Mouse (Mus musculus): ENCODE measurements around the gene Pfdn4. TPM values are rescaled to one million over a fixed set of nuclear protein-coding genes. Genes with fewer than 3 reads are reported as not detected.

Pfdn4 gene
- polyA plus RNA-seq, 1 experiment from 2014 or later: 68.8 TPM

GRCm38 (mm10) chr2:170564995-170565394 is 68.8 kb downstream of the Pfdn4 start:
- no peak for ATAC-seq (ENCODE audit: insufficient read depth, low FRiP score, low read depth)

More at GRCm38 (mm10) chr2:170564995-170565394, 68.8 kb downstream of the Pfdn4 start:
- no peaks in the 10 kb centered on the region for H3K36me3 ChIP-seq
- H3K4me2 ChIP-seq: no peak overlapping the region
- no peaks in the 10 kb centered on the region for H3K9me3 ChIP-seq
- H3K4me1 ChIP-seq: no peaks in the 10 kb centered on the region
- no peak overlapping the region for H3K4me3 ChIP-seq (replicated peaks)
- H3K9ac ChIP-seq: no peak overlapping the region
- H3K27me3 ChIP-seq (replicated peaks): no peaks in the 10 kb centered on the region
- H3K27ac ChIP-seq: no peak overlapping the region
- WGBS: 83% methylated on average over 8 of the region's 8 CpGs

Other genes with a start within 250 kb of the Pfdn4 start
- gene Bcas1, start 68.6 kb upstream of the Pfdn4 start, polyA plus RNA-seq (2015; fragmentation: Nextera tagmentation; extraction: Ambion mirVana): 3.0 and 4.5 TPM in 2 replicates
- not detected in 2 replicates for gene Cyp24a1, start 717 bp downstream of the Pfdn4 start, polyA plus RNA-seq (2015; fragmentation: Nextera tagmentation; extraction: Ambion mirVana)
- not detected in 2 replicates for gene 4930470P17Rik, start 105.6 kb downstream of the Pfdn4 start, polyA plus RNA-seq (2015; fragmentation: Nextera tagmentation; extraction: Ambion mirVana)
- 2.9 and 3.4 TPM in 2 replicates for gene Dok5, start 235.4 kb downstream of the Pfdn4 start, polyA plus RNA-seq (2015; fragmentation: Nextera tagmentation; extraction: Ambion mirVana)

Measured in stomach, embryonic 15.5 days (tissue).